Mouse (Mus musculus) hindbrain, embryonic 14.5 days (tissue): ENCODE results near the gene Ccnd3. TPM values are rescaled to one million over a fixed set of nuclear protein-coding genes. Genes with fewer than 3 reads are reported as not detected.

ENCODE experiments used
- ATAC-seq: fragments of 200-750 bp; cut with Nextera tagmentation; 2 replicates; pipeline ENCODE4 v1.8.0; 2017; ENCODE audit warnings: moderate number of reproducible peaks, mild to moderate bottlenecking, moderate TSS enrichment, moderate library complexity; ENCODE audit not compliant: low FRiP score
- DNase-seq: peaks from one replicate; pipeline ENCODE4 v3.0.0-alpha.2; 2015; ENCODE audit warnings: low spot score
- H3K27ac ChIP-seq: fragments of 300-500 bp; sonication (generic); 2 replicates; pipeline ENCODE4 v1.5.1; 2014; ENCODE audit warnings: mild to moderate bottlenecking, moderate library complexity
- H3K27me3 ChIP-seq: fragments of 300-500 bp; sonication (generic); 2 replicates; pipeline ENCODE4 v1.6.1; 2014; ENCODE audit warnings: mild to moderate bottlenecking, low read length, mixed read lengths; ENCODE audit not compliant: control insufficient read depth, insufficient read depth
- H3K36me3 ChIP-seq: fragments of 300-500 bp; sonication (generic); replicated peaks from 2 replicates; pipeline ENCODE4 v1.6.1; 2014; ENCODE audit not compliant: control insufficient read depth, insufficient read depth
- H3K4me1 ChIP-seq: fragments of 300-500 bp; sonication (generic); replicated peaks from 2 replicates; pipeline ENCODE4 v1.6.1; 2014; ENCODE audit warnings: antibody characterized with exemption, low read length, mixed read lengths; ENCODE audit not compliant: control insufficient read depth, insufficient read depth
- H3K4me2 ChIP-seq: fragments of 300-500 bp; sonication (generic); replicated peaks from 2 replicates; pipeline ENCODE4 v1.6.1; 2014; ENCODE audit warnings: mild to moderate bottlenecking, moderate library complexity
- H3K4me3 ChIP-seq: fragments of 300-500 bp; sonication (generic); replicated peaks from 2 replicates; pipeline ENCODE4 v1.5.1; 2014; ENCODE audit warnings: mild to moderate bottlenecking, low read length
- H3K9ac ChIP-seq: fragments of 300-500 bp; sonication (generic); 2 replicates; pipeline ENCODE4 v1.6.1; 2014
- H3K9me3 ChIP-seq: fragments of 300-500 bp; sonication (generic); 2 replicates; pipeline ENCODE4 v1.6.1; 2016; ENCODE audit warnings: low read length; ENCODE audit not compliant: control insufficient read depth
- WGBS: fragments of 180-500 bp; shearing (Covaris S2); extraction: QIAGEN DNeasy Blood & Tissue Kit; methylation state at CpG from one replicate; pipeline ENCODE4 v1.1.7; 2014; 5-methylcytosine and 5-hydroxymethylcytosine counted together
- polyA plus RNA-seq: library from polyadenylated mRNA; unstranded; fragments of >200 nt; fragmentation: Nextera tagmentation; extraction: Ambion mirVana; gene quantifications from 2 replicates; pipeline ENCODE4 v1.2.1, GENCODE M21; 2014

The Ccnd3 gene
- polyA plus RNA-seq, 1 experiment from 2014 or later = 80.3 TPM

DNA sequence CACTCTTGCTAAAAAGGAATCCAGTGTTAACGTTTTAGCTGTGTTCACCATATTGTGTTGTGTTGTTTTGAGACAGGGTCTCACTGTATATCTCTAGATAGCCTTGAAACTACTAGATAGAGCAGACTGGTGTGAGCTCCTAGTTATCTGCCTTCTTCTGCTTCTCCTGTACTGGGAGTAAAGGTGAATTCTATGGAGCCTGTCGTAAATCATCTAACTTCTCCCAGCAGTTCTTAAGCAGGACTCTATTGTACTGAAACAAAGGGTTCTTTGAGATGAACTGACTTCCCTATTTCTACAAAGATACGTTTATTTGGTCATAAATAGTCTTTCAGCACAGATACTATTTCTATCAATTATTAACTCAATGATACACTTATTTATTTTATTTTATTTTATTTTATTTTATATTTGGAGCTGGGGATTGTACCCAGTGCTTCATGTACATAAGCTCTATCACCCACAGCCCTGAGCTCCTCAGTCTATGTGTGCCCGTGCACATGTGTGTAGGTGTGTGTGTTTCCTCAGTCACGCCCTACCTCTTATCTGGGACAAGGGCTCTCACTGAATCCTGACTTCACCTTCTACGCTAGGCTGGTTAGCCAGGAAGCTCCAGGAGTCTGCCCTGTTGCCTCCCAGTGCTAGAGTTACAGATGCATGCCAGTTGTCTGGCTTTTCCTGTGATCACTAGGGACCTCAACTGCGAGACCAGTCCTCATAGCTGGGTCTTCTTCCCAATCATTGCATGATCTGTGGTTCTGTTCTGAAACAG lies 129.3 kb downstream of the Ccnd3 start:
- Histone ChIP-seq H3K4me1 (peaks cover 24% of the 10 kb centered on the region), H3K27me3 (no peaks in the 10 kb centered on the region), H3K4me3 (no peak overlapping the region), H3K4me2 (no peak overlapping the region), H3K27ac (no peak overlapping the region), H3K9ac (no peak overlapping the region), H3K9me3 (no peaks in the 10 kb centered on the region), H3K36me3 (peaks cover 12% of the 10 kb centered on the region)
- WGBS = 78% methylated on average over 7 of the region's 7 CpGs
- DNase-seq (no peak), ATAC-seq (no peak)

- Histone ChIP-seq H3K9me3 (no peaks in the 10 kb centered on the region), H3K4me1 (no peaks in the 10 kb centered on the region), H3K4me2 (no peak overlapping the region), H3K27ac (no peak overlapping the region), H3K9ac (no peak overlapping the region), H3K27me3 (no peaks in the 10 kb centered on the region), H3K36me3 (no peaks in the 10 kb centered on the region), H3K4me3 (no peak overlapping the region)
- WGBS = 97% methylated on average over 2 of the region's 2 CpGs
- no peak for DNase-seq
- ATAC-seq = no peak
Observed at GRCm38 (mm10) chr17:47642992-47643391, 138.1 kb downstream of the Ccnd3 start.

GRCm38 (mm10) chr17:47646683-47647082 lies 141.8 kb downstream of the Ccnd3 start:
- Histone ChIP-seq H3K27me3 (no peaks in the 10 kb centered on the region), H3K27ac (no peak overlapping the region), H3K9me3 (no peaks in the 10 kb centered on the region), H3K36me3 (peaks cover 2% of the 10 kb centered on the region; the same call in 1 of the 2 replicates), H3K4me2 (no peak overlapping the region), H3K4me3 (no peak overlapping the region), H3K4me1 (no peaks in the 10 kb centered on the region), H3K9ac (no peak overlapping the region)
- WGBS = 81% methylated on average over 1 of the region's 1 CpGs
- DNase-seq (peak; percentile 46), ATAC-seq (no peak)

DNA sequence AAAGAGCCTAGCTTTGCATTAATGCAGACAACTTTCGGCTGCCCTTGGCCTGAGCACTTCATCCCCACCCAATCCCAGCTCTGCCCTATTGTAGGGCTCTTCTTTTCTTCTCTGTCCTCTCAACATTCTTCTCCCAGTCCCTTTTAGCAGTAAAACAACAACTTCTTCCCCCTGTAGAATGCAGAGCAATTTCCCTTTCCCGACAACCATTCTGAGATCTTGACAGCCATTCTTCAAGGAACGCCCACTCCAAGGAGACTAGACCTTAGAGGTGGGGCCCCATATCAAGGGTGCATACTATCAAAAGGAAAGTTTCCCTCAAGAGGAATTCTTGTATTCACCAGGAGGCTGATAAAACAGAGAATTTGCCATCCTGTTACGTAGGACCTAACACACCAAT lies 144.1 kb downstream of the Ccnd3 start:
- Histone ChIP-seq H3K4me3 (no peak overlapping the region), H3K9me3 (no peaks in the 10 kb centered on the region), H3K36me3 (peaks cover 7% of the 10 kb centered on the region; the same call in 1 of the 2 replicates), H3K27me3 (no peaks in the 10 kb centered on the region), H3K9ac (no peak overlapping the region), H3K27ac (no peak overlapping the region), H3K4me2 (no peak overlapping the region), H3K4me1 (no peaks in the 10 kb centered on the region)
- ATAC-seq (no peak), DNase-seq (no peak)
- 36% methylated on average over 4 of the region's 4 CpGs for WGBS

Other genes with a start within 250 kb of the Ccnd3 start
- gene Mrps10, start 136.2 kb upstream of the Ccnd3 start, polyA plus RNA-seq = 61.7 and 72.3 TPM in 2 replicates
- gene Guca1b, start 119.7 kb upstream of the Ccnd3 start, polyA plus RNA-seq = 0.25 and 0.46 TPM in 2 replicates
- gene Guca1a, start 104.5 kb upstream of the Ccnd3 start, polyA plus RNA-seq = 0.31 and 0.40 TPM in 2 replicates
- gene AI661453, start 68.4 kb upstream of the Ccnd3 start, polyA plus RNA-seq = 0.23 and 0.31 TPM in 2 replicates
- 0.37 and 0.47 TPM in 2 replicates for gene 1700001C19Rik, start 67.7 kb upstream of the Ccnd3 start, polyA plus RNA-seq
- gene Taf8, start 2.8 kb upstream of the Ccnd3 start, polyA plus RNA-seq = 16.4 and 16.9 TPM in 2 replicates
- gene Bysl, start 106.4 kb downstream of the Ccnd3 start, polyA plus RNA-seq = 33.3 and 34.3 TPM in 2 replicates
- 42.3 and 44.7 TPM in 2 replicates for gene Med20, start 106.5 kb downstream of the Ccnd3 start, polyA plus RNA-seq
- 3.0 and 3.1 TPM in 2 replicates for gene Gm20517, start 106.5 kb downstream of the Ccnd3 start, polyA plus RNA-seq
- gene Usp49, start 125.6 kb downstream of the Ccnd3 start, polyA plus RNA-seq = 6.7 and 7.6 TPM in 2 replicates
- gene Tomm6, start 183.3 kb downstream of the Ccnd3 start, polyA plus RNA-seq = 283 and 327 TPM in 2 replicates
- 42.3 and 44.4 TPM in 2 replicates for gene Frs3, start 184.0 kb downstream of the Ccnd3 start, polyA plus RNA-seq
- 4.8 and 7.1 TPM in 2 replicates for gene Gm21981, start 189.4 kb downstream of the Ccnd3 start, polyA plus RNA-seq
- gene Prickle4, start 189.7 kb downstream of the Ccnd3 start, polyA plus RNA-seq = 2.1 and 2.2 TPM in 2 replicates
- gene Pgc, start 221.8 kb downstream of the Ccnd3 start, polyA plus RNA-seq = not detected in 2 replicates
- 2.8 and 4.2 TPM in 2 replicates for gene Tfeb, start 232.0 kb downstream of the Ccnd3 start, polyA plus RNA-seq